In genomic region chr8:95433124-95433523, GRCm38 (mm10) we compare ENCODE assay signal across 8 mouse cellular contexts. TPM values are rescaled to one million over a fixed set of nuclear protein-coding genes. Genes with fewer than 3 reads are reported as not detected.
DNase-seq lines count a peak whose midpoint lies in the region; ATAC-seq and TF ChIP-seq lines count a peak whose summit lies in the region.

No protein-coding gene starts in this region.

- no peak for TF ChIP-seq POLR2A in testis, adult 2 months (IDR thresholded peaks at IDR 0.05; ENCODE audit: control insufficient read depth, low read depth, low read length)

- peak; percentile 31 for DNase-seq in cerebellum, adult 9-10 months
- DNase-seq in cerebellum, postnatal 36 days = no peak
- DNase-seq in testis, postnatal 14 days (ENCODE audit: low spot score) = no peak
- no peak for DNase-seq in spleen, postnatal 10 days (ENCODE audit: low spot score in 2 of 2)
- no peak for DNase-seq in layer of hippocampus, adult 9-10 months (ENCODE audit: low spot score)

- H3K9me3 ChIP-seq in liver, embryonic 12.5 days (replicated peaks) = no peaks in the 10 kb centered on the region

- H3K36me3 ChIP-seq in testis, adult 2 months (ENCODE audit: control insufficient read depth, insufficient read depth, low read length) = no peaks in the 10 kb centered on the region
- H3K36me3 ChIP-seq in liver, embryonic 12.5 days = peaks cover 5% of the 10 kb centered on the region

- WGBS in liver, embryonic 12.5 days (ENCODE audit: insufficient replicate concordance) = 69% methylated on average over 4 of the region's 4 CpGs

- H3K27me3 ChIP-seq in testis, adult 2 months (ENCODE audit: control insufficient read depth, insufficient read depth, low read length) = no peaks in the 10 kb centered on the region
- H3K27me3 ChIP-seq in liver, embryonic 12.5 days (replicated peaks) = no peaks in the 10 kb centered on the region

- no peak overlapping the region for H3K27ac ChIP-seq in testis, adult 2 months (ENCODE audit: control insufficient read depth, insufficient read depth, low read depth, low read length)
- H3K27ac ChIP-seq in liver, embryonic 12.5 days = peak overlapping the region; percentile 20; the same call in 1 of the 2 replicates

- H3K9ac ChIP-seq in liver, embryonic 12.5 days = peak overlapping the region; percentile 92

- H3K4me2 ChIP-seq in liver, embryonic 12.5 days = peak overlapping the region; percentile 96

- peak overlapping the region; percentile 80 for H3K4me3 ChIP-seq in testis, adult 2 months (ENCODE audit: control insufficient read depth, low read depth, low read length)
- H3K4me3 ChIP-seq in liver, embryonic 12.5 days = peak overlapping the region; percentile 95

- ATAC-seq in liver, embryonic 12.5 days = no peak
- ATAC-seq in granulocyte monocyte progenitor cell, adult 5-6 weeks (replicated peaks; ENCODE audit: poor library complexity, severe bottlenecking) = no peak

- peaks cover 15% of the 10 kb centered on the region for H3K4me1 ChIP-seq in testis, adult 2 months (ENCODE audit: control insufficient read depth, insufficient read depth, low read length)
- peaks cover 61% of the 10 kb centered on the region for H3K4me1 ChIP-seq in liver, embryonic 12.5 days

- TF ChIP-seq CTCF in testis, adult 2 months (IDR thresholded peaks at IDR 0.05; ENCODE audit: control insufficient read depth, insufficient read depth, insufficient replicate concordance, low read depth, low read length) = no peak

RNA-seq across cellular contexts. Expression of gene Cfap20, which starts 1.5 kb away (rescaled TPM):
- polyA plus RNA-seq in testis, adult 2 months (2012; rRNA removed) = 103 and 106 TPM in 2 replicates
- polyA plus RNA-seq in liver, embryonic 12.5 days (2016; fragmentation: Nextera tagmentation; extraction: Ambion mirVana) = 44.2 and 45.9 TPM in 2 replicates
- 62.1 and 78.1 TPM in 2 replicates for total RNA-seq in granulocyte monocyte progenitor cell, adult 5-6 weeks (2014; fragmentation: Nextera tagmentation)
- 62.8 and 65.6 TPM in 2 replicates for total RNA-seq in granulocyte monocyte progenitor cell, adult 5-6 weeks (2017)

RNA-seq across cellular contexts. Expression of gene Csnk2a2, which starts 56.7 kb away (rescaled TPM):
- polyA plus RNA-seq in testis, adult 2 months (2012; rRNA removed) = 107 and 125 TPM in 2 replicates
- 7.2 and 7.3 TPM in 2 replicates for polyA plus RNA-seq in liver, embryonic 12.5 days (2016; fragmentation: Nextera tagmentation; extraction: Ambion mirVana)
- total RNA-seq in granulocyte monocyte progenitor cell, adult 5-6 weeks (2014; fragmentation: Nextera tagmentation) = 78.4 and 99.4 TPM in 2 replicates
- 22.6 and 43.6 TPM in 2 replicates for total RNA-seq in granulocyte monocyte progenitor cell, adult 5-6 weeks (2017)

Comparison
In these comparisons a context has a peak if more than half of its experiments do, and no peak if none do; other contexts are left out.
1. RNA of gene Csnk2a2, which starts 56.7 kb away (polyA plus RNA-seq): 107 to 125 TPM in testis, adult 2 months; 7.2 to 7.3 TPM in liver, embryonic 12.5 days; every median in the first group is over 10 times any median in the second.